Mouse (Mus musculus) E14TG2a.4 (cell line): ENCODE measurements around the gene Pigu.
A peak's percentile ranks its signal among the peaks of the same experiment; 100 is the strongest.

Experiments used
- H3K27me3 ChIP-seq: 2 replicates; pipeline ENCODE4 v1.6.1; 2014; ENCODE audit warnings: low read length, control low read depth; ENCODE audit not compliant: insufficient read depth
- H3K36me3 ChIP-seq: 2 replicates; pipeline ENCODE4 v1.6.1; 2014; ENCODE audit warnings: low read length, control low read depth; ENCODE audit not compliant: insufficient read depth
- H3K4me1 ChIP-seq: replicated peaks from 2 replicates; pipeline ENCODE4 v1.6.1; 2014; ENCODE audit warnings: low read depth, low read length, control low read depth
- H3K4me3 ChIP-seq: replicated peaks from 2 replicates; pipeline ENCODE4 v1.5.1; 2014; ENCODE audit warnings: mild to moderate bottlenecking, low read length
- H3K9me3 ChIP-seq: 2 replicates; pipeline ENCODE4 v1.6.1; 2014; ENCODE audit warnings: low read length, control low read depth
- CTCF ChIP-seq: conservative IDR thresholded peaks from 2 replicates; pipeline ENCODE4 v1.5.1; 2014; ENCODE audit warnings: low read length
- NANOG ChIP-seq: IDR thresholded peaks from 2 replicates; pipeline ENCODE4 v1.6.1; 2014; ENCODE audit warnings: borderline replicate concordance, low read length, mixed read lengths
- POU5F1 ChIP-seq: IDR thresholded peaks from 2 replicates; pipeline ENCODE4 v1.6.1; 2014; ENCODE audit warnings: low read length, borderline replicate concordance

The Pigu gene

GRCm38 (mm10) chr2:155248206-155248605 is 109.0 kb downstream of the Pigu start:
- no peak for TF ChIP-seq CTCF
- no peak for TF ChIP-seq NANOG
- TF ChIP-seq POU5F1 = no peak
- H3K36me3 ChIP-seq = peaks cover 77% of the 10 kb centered on the region
- H3K27me3 ChIP-seq = no peaks in the 10 kb centered on the region
- no peak overlapping the region for H3K4me3 ChIP-seq
- H3K9me3 ChIP-seq = no peaks in the 10 kb centered on the region
- H3K4me1 ChIP-seq = 0 out of 2 replicates have a peak, but pooled peaks cover 3% of the 10 kb centered on the region

- TF ChIP-seq NANOG = no peak
- TF ChIP-seq POU5F1 = no peak
- no peak for TF ChIP-seq CTCF
- peaks cover 10% of the 10 kb centered on the region for H3K4me1 ChIP-seq
- no peak overlapping the region for H3K4me3 ChIP-seq
- H3K9me3 ChIP-seq = no peaks in the 10 kb centered on the region
- H3K27me3 ChIP-seq = no peaks in the 10 kb centered on the region
- peaks cover 90% of the 10 kb centered on the region for H3K36me3 ChIP-seq
Observed at GRCm38 (mm10) chr2:155246231-155246630, 111.0 kb downstream of the Pigu start.

- Histone ChIP-seq H3K4me1 (peaks cover 24% of the 10 kb centered on the region), H3K4me3 (no peak overlapping the region), H3K27me3 (no peaks in the 10 kb centered on the region), H3K9me3 (no peaks in the 10 kb centered on the region), H3K36me3 (peaks cover 56% of the 10 kb centered on the region)
- no peak for TF ChIP-seq CTCF
- no peak for TF ChIP-seq POU5F1
- no peak for TF ChIP-seq NANOG
Observed at GRCm38 (mm10) chr2:155242296-155242855, 114.9 kb downstream of the Pigu start.

GRCm38 (mm10) chr2:155240915-155241314 is 116.3 kb downstream of the Pigu start:
- Histone ChIP-seq H3K27me3 (no peaks in the 10 kb centered on the region), H3K9me3 (no peaks in the 10 kb centered on the region), H3K4me1 (peaks cover 27% of the 10 kb centered on the region), H3K4me3 (no peak overlapping the region), H3K36me3 (peaks cover 44% of the 10 kb centered on the region)
- no peak for TF ChIP-seq NANOG
- TF ChIP-seq POU5F1 = no peak
- TF ChIP-seq CTCF = peak; percentile 15; the same call in 1 of the 2 replicates

- Histone ChIP-seq H3K4me1 (peaks cover 34% of the 10 kb centered on the region), H3K27me3 (no peaks in the 10 kb centered on the region), H3K36me3 (peaks cover 8% of the 10 kb centered on the region; the same call in 1 of the 2 replicates), H3K9me3 (no peaks in the 10 kb centered on the region), H3K4me3 (peak overlapping the region; percentile 92)
- no peak for TF ChIP-seq NANOG
- no peak for TF ChIP-seq CTCF
- TF ChIP-seq POU5F1 = no peak
Observed at GRCm38 (mm10) chr2:155237276-155237675, 120.0 kb downstream of the Pigu start.

GRCm38 (mm10) chr2:155236362-155236992 is 120.8 kb downstream of the Pigu start, which contains the start of gene Dynlrb1:
Gene Dynlrb1, plus strand, starts transcription at chr2:155236533.
- Histone ChIP-seq H3K36me3 (peaks cover 6% of the 10 kb centered on the region; the same call in 1 of the 2 replicates), H3K27me3 (no peaks in the 10 kb centered on the region), H3K4me1 (peaks cover 31% of the 10 kb centered on the region), H3K9me3 (no peaks in the 10 kb centered on the region), H3K4me3 (peak within 1 kb of the TSS; percentile 92)
- no peak for TF ChIP-seq CTCF
- no peak for TF ChIP-seq POU5F1
- TF ChIP-seq NANOG = no peak

GRCm38 (mm10) chr2:155235746-155236361 is 121.4 kb downstream of the Pigu start:
- Histone ChIP-seq H3K9me3 (no peaks in the 10 kb centered on the region), H3K27me3 (no peaks in the 10 kb centered on the region), H3K4me1 (peaks cover 25% of the 10 kb centered on the region), H3K36me3 (0 out of 2 replicates have a peak, but pooled peaks cover under 1% of the 10 kb centered on the region), H3K4me3 (peak overlapping the region; percentile 92)
- TF ChIP-seq NANOG (no peak), CTCF (no peak)
